Mouse (Mus musculus): ENCODE data around the gene Nipsnap1.
A peak's percentile ranks its signal among the peaks of the same experiment; 100 is the strongest.

Nipsnap1 gene

GRCm38 (mm10) chr11:4873755-4874475, at the start of gene Nipsnap1:
TSS of gene Nipsnap1 (plus strand) at chr11:4873951.
- peak; percentile 92 for DNase-seq (ENCODE audit: low read depth, low spot score)

- DNase-seq (ENCODE audit: low read depth, low spot score): no peak
Observed at GRCm38 (mm10) chr11:4826152-4826778, 47.5 kb upstream of the Nipsnap1 start.

- no peak for DNase-seq (ENCODE audit: low read depth, low spot score)
Observed at GRCm38 (mm10) chr11:4827340-4827739, 46.4 kb upstream of the Nipsnap1 start.

DNA sequence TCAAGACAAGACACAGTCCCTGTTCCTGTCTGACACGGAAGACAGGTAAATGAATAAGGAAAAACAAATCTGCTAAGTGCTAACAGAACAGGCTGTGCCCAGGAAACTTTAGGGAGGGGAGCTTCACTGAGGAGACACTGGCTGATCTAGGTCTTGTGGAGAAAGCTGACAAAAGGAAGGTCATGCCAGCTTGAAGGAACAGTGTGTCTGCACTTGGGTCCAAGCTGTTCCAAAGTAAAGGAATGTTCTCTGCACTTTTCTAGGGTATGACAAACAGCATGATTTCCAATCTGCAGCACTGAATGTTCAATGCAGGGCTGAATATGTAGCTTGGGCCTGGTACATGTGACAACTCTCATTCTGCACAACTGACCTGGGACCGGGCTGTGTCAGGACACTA, 45.8 kb upstream of the Nipsnap1 start:
- no peak for DNase-seq (ENCODE audit: low read depth, low spot score)

- DNase-seq (ENCODE audit: low read depth, low spot score): no peak
Observed at GRCm38 (mm10) chr11:4831066-4831465, 42.7 kb upstream of the Nipsnap1 start.

GRCm38 (mm10) chr11:4833295-4833939, 40.3 kb upstream of the Nipsnap1 start:
- DNase-seq (ENCODE audit: low read depth, low spot score): no peak

- no peak for DNase-seq (ENCODE audit: low read depth, low spot score)
Observed at GRCm38 (mm10) chr11:4835436-4835835, 38.3 kb upstream of the Nipsnap1 start.

DNA sequence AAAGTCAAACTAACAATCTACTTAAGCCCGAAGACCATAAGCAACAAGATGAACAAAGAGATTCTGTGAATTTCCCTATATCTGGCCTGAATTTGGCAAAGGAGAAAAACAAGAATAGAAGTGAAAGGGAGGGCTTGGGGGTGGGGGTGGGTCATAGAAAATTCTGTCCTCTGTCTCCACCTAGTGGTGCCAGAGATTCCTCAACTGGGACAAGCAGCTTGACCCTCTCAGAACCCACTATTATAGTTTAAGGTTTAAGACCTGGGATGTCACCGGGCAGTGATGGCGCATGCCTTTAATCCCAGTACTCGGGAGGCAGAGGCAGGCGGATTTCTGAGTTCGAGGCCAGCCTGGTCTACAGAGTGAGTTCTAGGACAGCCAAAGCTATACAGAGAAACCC, 37.0 kb upstream of the Nipsnap1 start:
- DNase-seq (ENCODE audit: low read depth, low spot score): peak; percentile 70

DNA sequence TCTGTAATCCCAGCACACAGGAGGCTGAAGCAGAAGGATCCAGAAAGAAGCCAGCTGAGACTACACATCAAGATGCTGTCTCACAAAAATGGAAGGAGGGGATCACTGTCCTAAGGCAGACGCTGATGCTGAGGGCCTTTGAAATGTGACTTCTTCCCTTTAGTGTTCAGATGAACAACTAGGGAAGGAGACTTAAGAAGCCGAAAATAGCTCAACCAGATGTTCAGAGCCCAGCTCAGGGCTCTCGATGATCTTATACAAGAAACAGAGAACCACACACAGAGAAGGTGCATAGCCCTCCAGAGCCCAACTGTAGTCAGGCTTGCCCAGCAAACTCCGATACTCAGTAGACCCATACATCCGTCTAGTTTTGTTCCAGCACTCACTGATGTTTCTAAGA, 36.4 kb upstream of the Nipsnap1 start:
- no peak for DNase-seq (ENCODE audit: low read depth, low spot score)

DNA sequence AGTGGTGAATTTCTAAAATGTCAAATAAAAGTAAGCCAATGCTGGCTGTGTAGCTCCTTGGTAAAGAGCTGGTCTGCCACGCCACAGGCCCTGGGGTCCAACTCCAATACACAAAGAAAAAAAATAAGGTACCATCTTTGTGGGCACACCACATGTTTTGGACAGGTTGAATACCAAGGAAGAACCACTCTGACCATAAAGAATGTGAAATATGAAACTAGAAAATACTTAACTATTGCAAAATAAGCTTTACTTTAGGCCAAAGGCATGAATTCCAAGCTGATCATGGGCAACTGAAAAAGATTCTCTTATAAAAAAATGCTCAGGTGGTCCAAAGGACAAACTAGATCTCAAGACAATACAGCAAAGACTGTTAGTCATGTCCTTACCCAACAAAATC, 35.5 kb upstream of the Nipsnap1 start:
- no peak for DNase-seq (ENCODE audit: low read depth, low spot score)

GRCm38 (mm10) chr11:4840942-4841526, 32.7 kb upstream of the Nipsnap1 start:
- no peak for DNase-seq (ENCODE audit: low read depth, low spot score)

- DNase-seq (ENCODE audit: low read depth, low spot score): no peak
Observed at GRCm38 (mm10) chr11:4848483-4849248, 25.1 kb upstream of the Nipsnap1 start.

GRCm38 (mm10) chr11:4849258-4849943, 24.4 kb upstream of the Nipsnap1 start, which contains the start of gene Nf2:
TSS of gene Nf2 (minus strand) at chr11:4849536.
- DNase-seq (ENCODE audit: low read depth, low spot score): peak; percentile 100

DNA sequence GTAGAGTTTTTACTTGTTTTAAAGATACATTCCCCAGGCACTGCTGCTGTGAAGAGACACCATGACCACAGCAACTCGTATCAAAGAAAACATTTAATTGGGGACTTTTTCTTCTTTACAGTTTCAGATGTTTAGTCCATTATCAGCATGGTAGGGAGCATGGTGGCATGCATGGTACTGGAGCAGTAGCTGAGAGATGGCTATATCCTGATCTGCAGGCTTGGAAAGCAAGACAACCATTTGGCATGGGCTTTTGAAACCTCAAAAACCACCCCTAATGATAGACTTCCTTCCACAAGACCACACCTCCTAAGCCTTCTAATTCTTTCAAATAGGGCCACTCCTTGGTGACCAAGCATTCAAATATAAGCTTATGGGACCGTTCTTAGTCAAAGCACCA, 23.3 kb upstream of the Nipsnap1 start:
- no peak for DNase-seq (ENCODE audit: low read depth, low spot score)

GRCm38 (mm10) chr11:4853021-4853420, 20.7 kb upstream of the Nipsnap1 start:
- DNase-seq (ENCODE audit: low read depth, low spot score): peak; percentile 67

DNA sequence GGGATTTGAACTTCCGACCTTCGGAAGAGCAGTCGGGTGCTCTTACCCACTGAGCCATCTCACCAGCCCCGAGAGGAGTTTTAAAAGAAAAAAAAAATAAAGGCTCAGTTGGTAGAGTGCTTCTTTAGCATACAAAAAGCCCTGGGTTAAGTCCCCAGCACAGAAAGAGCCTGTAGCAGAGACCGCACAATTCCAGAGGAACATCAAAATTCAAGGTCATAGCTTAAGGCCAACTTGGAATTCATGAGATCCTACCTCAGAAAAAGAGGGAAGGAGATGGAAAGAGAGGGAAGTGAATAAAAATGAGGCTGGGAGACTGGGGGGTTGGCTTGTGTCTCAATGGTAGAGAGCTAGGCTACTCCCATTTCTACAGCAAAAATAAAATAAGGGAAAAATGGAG, 19.6 kb upstream of the Nipsnap1 start:
- peak; percentile 70 for DNase-seq (ENCODE audit: low read depth, low spot score)

GRCm38 (mm10) chr11:4858416-4858815, 15.3 kb upstream of the Nipsnap1 start:
- DNase-seq (ENCODE audit: low read depth, low spot score): no peak

- DNase-seq (ENCODE audit: low read depth, low spot score): peak; percentile 30
Observed at GRCm38 (mm10) chr11:4860986-4861385, 12.8 kb upstream of the Nipsnap1 start.

DNA sequence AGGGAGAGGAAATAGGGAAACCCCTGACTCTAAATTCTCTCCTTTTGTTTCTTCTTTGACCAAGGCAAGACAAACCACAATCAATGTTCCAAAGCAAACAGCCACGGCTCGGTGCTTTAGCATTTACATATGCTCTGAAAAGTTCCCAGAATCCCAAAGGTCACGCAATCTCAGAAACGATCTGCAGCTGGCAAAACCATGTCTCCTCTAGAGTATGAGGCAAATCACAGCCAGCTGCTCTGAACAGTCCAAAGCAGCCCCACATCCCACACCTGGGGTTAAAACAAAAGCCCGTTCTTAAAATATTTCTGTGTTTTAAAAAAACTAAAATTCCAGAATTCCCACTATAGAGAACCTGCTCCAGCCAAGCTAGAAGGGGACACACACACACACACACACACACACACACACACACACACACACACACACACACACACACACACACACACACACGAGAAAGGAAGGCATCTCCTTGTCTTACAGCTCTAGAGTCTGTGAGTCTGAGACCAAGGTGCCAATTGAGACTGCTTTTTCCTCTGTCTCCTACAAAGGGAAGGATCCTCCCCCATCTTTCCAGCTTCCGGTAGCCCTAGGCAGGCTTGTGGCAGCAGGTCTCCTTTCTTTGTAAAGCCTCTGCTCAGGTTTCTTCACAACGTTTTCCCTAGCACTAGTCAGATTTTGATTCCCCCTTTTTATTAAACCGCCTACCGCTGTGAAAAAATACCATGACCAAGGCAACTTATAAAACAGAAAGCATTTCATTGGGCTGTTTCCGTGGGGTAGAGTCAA, 11.7 kb upstream of the Nipsnap1 start:
- DNase-seq (ENCODE audit: low read depth, low spot score): peak; percentile 49

- DNase-seq (ENCODE audit: low read depth, low spot score): peak; percentile 63
Observed at GRCm38 (mm10) chr11:4862730-4863129, 11.0 kb upstream of the Nipsnap1 start.

Data from ES-CJ7 (cell line).